Mouse (Mus musculus): ENCODE data around the gene Fam240a. TPM values are rescaled to one million over a fixed set of nuclear protein-coding genes. Genes with fewer than 3 reads are reported as not detected.

Gene Fam240a
- polyA plus RNA-seq, 1 experiment from 2014 or later, result not detected

GRCm38 (mm10) chr9:110871030-110871429, 45.6 kb downstream of the Fam240a start:
- H3K9ac ChIP-seq (replicated peaks; ENCODE audit: low read depth, low read length), result no peak overlapping the region
- no peak overlapping the region for H3K27ac ChIP-seq (ENCODE audit: low read length)
- 25% methylated on average over 7 of the region's 7 CpGs for WGBS
- no peaks in the 10 kb centered on the region for H3K9me3 ChIP-seq (ENCODE audit: control insufficient read depth, low read depth, low read length)
- 0 out of 2 replicates have a peak, but pooled peaks cover 7% of the 10 kb centered on the region for H3K27me3 ChIP-seq (ENCODE audit: control insufficient read depth, insufficient read depth, low read length)
- peaks cover 6% of the 10 kb centered on the region; the same call in 1 of the 2 replicates for H3K4me1 ChIP-seq (ENCODE audit: control insufficient read depth, insufficient read depth, low read length)
- H3K4me2 ChIP-seq (replicated peaks; ENCODE audit: low read depth, low read length), result no peak overlapping the region
- no peak overlapping the region for H3K4me3 ChIP-seq (ENCODE audit: low read depth, low read length)
- no peak for ATAC-seq (ENCODE audit: insufficient number of reproducible peaks, insufficient read depth, low FRiP score, low read depth)
- H3K36me3 ChIP-seq (ENCODE audit: control insufficient read depth, insufficient read depth, low read length), result no peaks in the 10 kb centered on the region

Small RNA genes within 50 kb of the gene (microRNA-seq; reads per million reads assigned to microRNA genes)
- gene Gm24269, result not detected

Other genes with a start within 250 kb of the Fam240a start
- gene Myl3, start 175.0 kb downstream of the Fam240a start, polyA plus RNA-seq (2014; fragmentation: Nextera tagmentation; extraction: Ambion mirVana), result 0.72 and 1.0 TPM in 2 replicates
- gene Pth1r, start 169.7 kb downstream of the Fam240a start, polyA plus RNA-seq (2014; fragmentation: Nextera tagmentation; extraction: Ambion mirVana), result 19.0 and 19.8 TPM in 2 replicates
- 0.16 TPM in 1 of 2 replicates, not detected in the other for gene Prss42, start 118.7 kb downstream of the Fam240a start, polyA plus RNA-seq (2014; fragmentation: Nextera tagmentation; extraction: Ambion mirVana)
- gene Prss44, start 102.9 kb downstream of the Fam240a start, polyA plus RNA-seq (2014; fragmentation: Nextera tagmentation; extraction: Ambion mirVana), result not detected in 2 replicates
- gene Prss43, start 90.2 kb downstream of the Fam240a start, polyA plus RNA-seq (2014; fragmentation: Nextera tagmentation; extraction: Ambion mirVana), result not detected in 2 replicates
- not detected in 2 replicates for gene Prss45, start 82.3 kb downstream of the Fam240a start, polyA plus RNA-seq (2014; fragmentation: Nextera tagmentation; extraction: Ambion mirVana)
- gene Prss46, start 72.4 kb downstream of the Fam240a start, polyA plus RNA-seq (2014; fragmentation: Nextera tagmentation; extraction: Ambion mirVana), result not detected in 2 replicates
- 0.55 TPM in 1 of 2 replicates, not detected in the other for gene Prss50, start 58.9 kb downstream of the Fam240a start, polyA plus RNA-seq (2014; fragmentation: Nextera tagmentation; extraction: Ambion mirVana)
- gene Als2cl, start 37.0 kb downstream of the Fam240a start, polyA plus RNA-seq (2014; fragmentation: Nextera tagmentation; extraction: Ambion mirVana), result 4.9 and 5.8 TPM in 2 replicates
- gene Tmie, start 36.7 kb downstream of the Fam240a start, polyA plus RNA-seq (2014; fragmentation: Nextera tagmentation; extraction: Ambion mirVana), result 0.38 and 0.67 TPM in 2 replicates
- gene Tdgf1, start 29.3 kb upstream of the Fam240a start, polyA plus RNA-seq (2014; fragmentation: Nextera tagmentation; extraction: Ambion mirVana), result not detected in 2 replicates
- gene Lrrc2, start 34.7 kb upstream of the Fam240a start, polyA plus RNA-seq (2014; fragmentation: Nextera tagmentation; extraction: Ambion mirVana), result not detected in 2 replicates
- 0.38 TPM in 1 of 2 replicates, not detected in the other for gene Rtp3, start 73.7 kb upstream of the Fam240a start, polyA plus RNA-seq (2014; fragmentation: Nextera tagmentation; extraction: Ambion mirVana)
- gene Ltf, start 102.4 kb upstream of the Fam240a start, polyA plus RNA-seq (2014; fragmentation: Nextera tagmentation; extraction: Ambion mirVana), result 2.2 and 3.1 TPM in 2 replicates
- gene Ccrl2, start 140.7 kb upstream of the Fam240a start, polyA plus RNA-seq (2014; fragmentation: Nextera tagmentation; extraction: Ambion mirVana), result 1.0 and 2.2 TPM in 2 replicates
- 34.5 and 35.0 TPM in 2 replicates for gene Lrrfip2, start 200.7 kb upstream of the Fam240a start, polyA plus RNA-seq (2014; fragmentation: Nextera tagmentation; extraction: Ambion mirVana)